Mouse (Mus musculus): ENCODE measurements around the gene Txndc2. TPM values are rescaled to one million over a fixed set of nuclear protein-coding genes. Genes with fewer than 3 reads are reported as not detected.

The Txndc2 gene
- polyA plus RNA-seq, 2 experiments, result 0.08 to 0.10 TPM

DNA sequence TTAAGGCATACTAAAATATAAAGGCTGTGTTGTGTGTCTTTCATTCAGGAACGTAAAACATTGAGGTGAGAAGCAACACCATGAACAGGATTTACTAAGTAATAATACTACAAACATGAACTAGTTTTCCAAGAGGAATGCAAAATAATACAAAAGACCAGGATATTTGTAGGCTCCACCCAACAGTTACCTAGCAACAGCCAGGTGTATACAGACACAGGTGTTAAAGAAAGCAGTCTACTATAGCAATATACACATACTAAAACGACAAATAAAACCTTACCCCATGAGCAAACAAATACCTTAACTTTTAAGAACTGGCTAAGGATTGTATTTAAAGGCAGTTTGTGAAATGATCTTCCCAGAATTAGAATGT, 33.7 kb downstream of the Txndc2 start:
- TF ChIP-seq POLR2A (IDR thresholded peaks at IDR 0.05; ENCODE audit: borderline replicate concordance, extremely low read depth, insufficient read depth, insufficient read length), result no peak
- Histone ChIP-seq H3K9me3 (ENCODE audit: control insufficient read depth, low read length) (no peaks in the 10 kb centered on the region), H3K36me3 (ENCODE audit: control insufficient read depth, insufficient read depth, low read length) (no peaks in the 10 kb centered on the region), H3K4me3 (replicated peaks; ENCODE audit: low read length) (no peak overlapping the region), H3K4me2 (replicated peaks; ENCODE audit: low read depth, low read length, severe bottlenecking) (no peak overlapping the region), H3K9ac (ENCODE audit: low read depth, low read length, severe bottlenecking) (no peak overlapping the region), H3K4me1 (ENCODE audit: control insufficient read depth, insufficient read depth, low read length) (peaks cover 27% of the 10 kb centered on the region), H3K27me3 (ENCODE audit: control insufficient read depth, insufficient read depth, low read length) (no peaks in the 10 kb centered on the region), H3K27ac (replicated peaks; ENCODE audit: low read depth, low read length) (no peak overlapping the region)
- no peak for ATAC-seq (ENCODE audit: low FRiP score, low read depth)
- no peak for DNase-seq (ENCODE audit: low spot score)
- 77% methylated on average over 2 of the region's 2 CpGs for WGBS

DNA sequence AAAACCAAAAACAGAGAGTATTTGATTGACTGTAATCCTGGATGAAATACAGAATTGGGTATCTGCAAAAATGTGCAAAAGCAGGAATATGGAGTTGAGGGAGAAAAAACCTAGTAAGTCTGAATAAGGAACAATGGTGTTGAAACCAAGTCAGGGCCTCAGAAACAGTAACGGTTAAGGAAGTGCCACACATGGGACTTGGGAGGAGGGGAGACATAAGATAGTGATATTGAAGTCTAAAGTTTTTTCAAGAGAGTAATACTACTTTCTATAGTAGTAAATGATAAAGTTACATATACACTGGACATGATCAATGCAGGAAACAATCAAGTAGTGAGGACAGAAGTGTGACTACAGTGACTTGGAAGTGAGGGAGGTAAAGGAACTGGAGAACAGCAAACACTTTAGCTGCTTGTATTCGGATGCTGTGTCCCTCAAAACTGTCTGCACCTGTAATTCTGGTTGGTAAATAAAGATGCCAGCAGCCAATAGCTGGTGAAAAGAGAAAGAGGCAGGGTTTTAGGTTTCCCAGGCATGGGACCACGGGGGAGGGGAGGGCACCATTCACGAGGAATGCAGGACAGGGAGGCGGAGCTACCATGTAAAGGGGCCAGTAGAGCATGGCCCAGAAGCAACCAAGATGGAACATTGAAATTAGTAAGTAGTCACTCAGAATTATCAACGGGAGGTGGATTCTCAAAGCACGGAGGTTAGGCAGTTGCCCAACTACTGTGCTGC, 34.2 kb downstream of the Txndc2 start:
- Histone ChIP-seq H3K4me3 (replicated peaks; ENCODE audit: low read length) (no peak overlapping the region), H3K9ac (ENCODE audit: low read depth, low read length, severe bottlenecking) (no peak overlapping the region), H3K27ac (replicated peaks; ENCODE audit: low read depth, low read length) (no peak overlapping the region), H3K9me3 (ENCODE audit: control insufficient read depth, low read length) (no peaks in the 10 kb centered on the region), H3K4me2 (replicated peaks; ENCODE audit: low read depth, low read length, severe bottlenecking) (no peak overlapping the region), H3K27me3 (ENCODE audit: control insufficient read depth, insufficient read depth, low read length) (no peaks in the 10 kb centered on the region), H3K4me1 (ENCODE audit: control insufficient read depth, insufficient read depth, low read length) (peaks cover 27% of the 10 kb centered on the region), H3K36me3 (ENCODE audit: control insufficient read depth, insufficient read depth, low read length) (no peaks in the 10 kb centered on the region)
- 53% methylated on average over 7 of the region's 7 CpGs for WGBS
- DNase-seq (ENCODE audit: low spot score) (no peak), ATAC-seq (ENCODE audit: low FRiP score, low read depth) (no peak)
- TF ChIP-seq POLR2A (IDR thresholded peaks at IDR 0.05; ENCODE audit: borderline replicate concordance, extremely low read depth, insufficient read depth, insufficient read length), result no peak

DNA sequence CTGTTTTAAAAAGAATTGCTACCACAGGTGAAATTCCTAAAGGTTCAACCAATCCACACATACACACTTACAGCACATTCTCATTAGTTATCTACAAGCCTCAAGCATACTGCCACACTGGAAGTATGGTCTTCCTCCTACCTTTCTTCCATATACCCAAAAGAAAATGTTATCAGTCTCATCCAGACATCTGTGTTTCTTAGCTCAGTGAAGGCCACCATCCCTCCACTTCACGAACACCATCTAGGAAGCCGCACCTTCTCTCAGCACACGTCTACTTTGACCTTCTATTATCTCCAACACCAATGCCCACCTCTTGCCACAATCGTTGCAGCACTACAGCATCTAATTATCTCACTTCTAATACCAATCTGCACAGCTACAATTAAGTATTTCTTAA, 36.0 kb downstream of the Txndc2 start:
- ATAC-seq (ENCODE audit: low FRiP score, low read depth) (no peak), DNase-seq (ENCODE audit: low spot score) (no peak)
- Histone ChIP-seq H3K4me3 (replicated peaks; ENCODE audit: low read length) (no peak overlapping the region), H3K9ac (ENCODE audit: low read depth, low read length, severe bottlenecking) (no peak overlapping the region), H3K36me3 (ENCODE audit: control insufficient read depth, insufficient read depth, low read length) (no peaks in the 10 kb centered on the region), H3K9me3 (ENCODE audit: control insufficient read depth, low read length) (no peaks in the 10 kb centered on the region), H3K27ac (replicated peaks; ENCODE audit: low read depth, low read length) (no peak overlapping the region), H3K27me3 (ENCODE audit: control insufficient read depth, insufficient read depth, low read length) (no peaks in the 10 kb centered on the region), H3K4me2 (replicated peaks; ENCODE audit: low read depth, low read length, severe bottlenecking) (no peak overlapping the region), H3K4me1 (ENCODE audit: control insufficient read depth, insufficient read depth, low read length) (peaks cover 20% of the 10 kb centered on the region)
- TF ChIP-seq POLR2A (IDR thresholded peaks at IDR 0.05; ENCODE audit: borderline replicate concordance, extremely low read depth, insufficient read depth, insufficient read length), result no peak
- 87% methylated on average over 4 of the region's 4 CpGs for WGBS

DNA sequence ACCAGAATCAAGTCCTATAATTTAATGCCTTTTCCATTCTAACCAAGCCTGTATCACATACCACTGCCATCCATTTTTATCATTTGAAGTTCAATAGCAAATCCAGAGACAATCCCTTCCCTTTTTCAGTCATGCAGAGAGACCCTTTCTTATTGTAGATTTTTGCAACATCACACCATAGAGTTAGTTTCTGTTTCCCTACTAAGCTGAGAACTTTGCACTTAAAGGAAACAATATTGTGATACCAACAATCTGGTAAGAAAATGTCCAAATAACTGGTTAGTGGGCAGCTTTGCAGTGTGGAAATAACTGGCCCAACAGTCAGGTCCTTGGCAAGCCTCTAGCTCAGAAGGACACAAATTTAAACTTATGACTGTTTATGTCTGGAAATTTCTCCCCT, 37.1 kb downstream of the Txndc2 start:
- Histone ChIP-seq H3K27ac (replicated peaks; ENCODE audit: low read depth, low read length) (no peak overlapping the region), H3K4me2 (replicated peaks; ENCODE audit: low read depth, low read length, severe bottlenecking) (no peak overlapping the region), H3K27me3 (ENCODE audit: control insufficient read depth, insufficient read depth, low read length) (no peaks in the 10 kb centered on the region), H3K4me1 (ENCODE audit: control insufficient read depth, insufficient read depth, low read length) (peaks cover 19% of the 10 kb centered on the region), H3K36me3 (ENCODE audit: control insufficient read depth, insufficient read depth, low read length) (no peaks in the 10 kb centered on the region), H3K4me3 (replicated peaks; ENCODE audit: low read length) (no peak overlapping the region), H3K9ac (ENCODE audit: low read depth, low read length, severe bottlenecking) (no peak overlapping the region), H3K9me3 (ENCODE audit: control insufficient read depth, low read length) (no peaks in the 10 kb centered on the region)
- no peak for TF ChIP-seq POLR2A (IDR thresholded peaks at IDR 0.05; ENCODE audit: borderline replicate concordance, extremely low read depth, insufficient read depth, insufficient read length)
- ATAC-seq (ENCODE audit: low FRiP score, low read depth) (no peak), DNase-seq (ENCODE audit: low spot score) (no peak)

DNA sequence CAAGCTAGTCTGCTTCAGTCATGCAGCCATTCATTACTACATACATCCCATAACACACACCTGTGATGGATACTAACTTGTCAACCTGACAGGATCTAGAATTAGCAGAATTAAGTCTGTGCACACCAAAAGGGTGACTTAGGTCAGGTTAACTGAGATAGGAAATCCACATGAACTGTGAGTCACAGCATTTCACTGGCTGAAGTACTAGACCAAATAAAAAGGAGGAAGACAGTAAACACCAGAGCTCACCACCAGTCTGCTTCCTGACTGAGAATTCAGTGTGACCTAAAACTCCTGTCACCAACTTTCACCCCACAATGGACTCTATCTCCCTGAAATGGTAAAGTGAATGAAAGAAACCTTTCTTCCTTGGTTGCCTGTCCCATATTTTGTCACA, 37.7 kb downstream of the Txndc2 start:
- ATAC-seq (ENCODE audit: low FRiP score, low read depth) (no peak), DNase-seq (ENCODE audit: low spot score) (no peak)
- Histone ChIP-seq H3K4me1 (ENCODE audit: control insufficient read depth, insufficient read depth, low read length) (peaks cover 19% of the 10 kb centered on the region), H3K4me3 (replicated peaks; ENCODE audit: low read length) (no peak overlapping the region), H3K27me3 (ENCODE audit: control insufficient read depth, insufficient read depth, low read length) (no peaks in the 10 kb centered on the region), H3K27ac (replicated peaks; ENCODE audit: low read depth, low read length) (no peak overlapping the region), H3K36me3 (ENCODE audit: control insufficient read depth, insufficient read depth, low read length) (no peaks in the 10 kb centered on the region), H3K9ac (ENCODE audit: low read depth, low read length, severe bottlenecking) (no peak overlapping the region), H3K4me2 (replicated peaks; ENCODE audit: low read depth, low read length, severe bottlenecking) (no peak overlapping the region), H3K9me3 (ENCODE audit: control insufficient read depth, low read length) (no peaks in the 10 kb centered on the region)
- TF ChIP-seq POLR2A (IDR thresholded peaks at IDR 0.05; ENCODE audit: borderline replicate concordance, extremely low read depth, insufficient read depth, insufficient read length), result no peak

Data from limb, embryonic 14.5 days (tissue).